8 mouse cellular contexts compared by ENCODE assay signal in genomic region chr15:77827794-77828193, GRCm38 (mm10). TPM values are rescaled to one million over a fixed set of nuclear protein-coding genes. Genes with fewer than 3 reads are reported as not detected.
DNase-seq lines count a peak whose midpoint lies in the region; ATAC-seq and TF ChIP-seq lines count a peak whose summit lies in the region.

No protein-coding gene starts in this region.

- no peak for DNase-seq in heart, embryonic 10.5 days (ENCODE audit: low spot score)
- no peak for DNase-seq in heart, postnatal 4 days
- peak; percentile 50 for DNase-seq in lung, embryonic 14.5 days
- no peak for DNase-seq in lung, postnatal 10 days
- no peak for DNase-seq in urinary bladder, postnatal 10 days (ENCODE audit: low spot score)
- no peak for DNase-seq in left cerebral cortex, adult 8-10 months (ENCODE audit: low spot score in 2 of 2)

- H3K79me2 ChIP-seq in myocyte (ENCODE audit: control insufficient read depth, insufficient read depth): peaks cover 100% of the 10 kb centered on the region

- H3K4me2 ChIP-seq in lung, embryonic 14.5 days: peak overlapping the region; percentile 29; the same call in 1 of the 2 replicates
- no peak overlapping the region for H3K4me2 ChIP-seq in embryonic facial prominence, embryonic 12.5 days (replicated peaks)
- H3K4me2 ChIP-seq in myocyte (ENCODE audit: low read depth): peak overlapping the region; percentile 13

- H3K27me3 ChIP-seq in heart, embryonic 10.5 days (ENCODE audit: insufficient read depth, poor library complexity, severe bottlenecking): no peaks in the 10 kb centered on the region
- no peaks in the 10 kb centered on the region for H3K27me3 ChIP-seq in lung, embryonic 14.5 days (ENCODE audit: insufficient read depth, low read length)
- no peaks in the 10 kb centered on the region for H3K27me3 ChIP-seq in embryonic facial prominence, embryonic 12.5 days
- no peaks in the 10 kb centered on the region for H3K27me3 ChIP-seq in myocyte (ENCODE audit: control insufficient read depth, insufficient read depth, insufficient read length)

- no peak for ATAC-seq in lung, embryonic 14.5 days (ENCODE audit: insufficient read depth)
- ATAC-seq in embryonic facial prominence, embryonic 12.5 days (ENCODE audit: insufficient number of reproducible peaks, insufficient read depth, low FRiP score, low TSS enrichment): no peak

- H3K9ac ChIP-seq in lung, embryonic 14.5 days: 0 out of 2 replicates have a peak overlapping the region, but pooled peaks have one; percentile 8
- H3K9ac ChIP-seq in embryonic facial prominence, embryonic 12.5 days: no peak overlapping the region

- peak; percentile 35 for TF ChIP-seq POLR2A in myocyte (IDR thresholded peaks at IDR 0.05; ENCODE audit: insufficient read length, low read depth)

- no peak for TF ChIP-seq CTCF in lung, embryonic 14.5 days (IDR thresholded peaks at IDR 0.05; ENCODE audit: low read depth)

- peak overlapping the region; percentile 72 for H3K27ac ChIP-seq in heart, embryonic 10.5 days
- peak overlapping the region; percentile 90 for H3K27ac ChIP-seq in lung, embryonic 14.5 days (ENCODE audit: low read depth)
- peak overlapping the region; percentile 71 for H3K27ac ChIP-seq in embryonic facial prominence, embryonic 12.5 days

- 14% methylated on average over 6 of the region's 6 CpGs for WGBS in heart, embryonic 10.5 days
- 26% methylated on average over 6 of the region's 6 CpGs for WGBS in lung, embryonic 14.5 days
- WGBS in embryonic facial prominence, embryonic 12.5 days: 23% methylated on average over 6 of the region's 6 CpGs

- H3K36me3 ChIP-seq in heart, embryonic 10.5 days: peaks cover 38% of the 10 kb centered on the region
- peaks cover 26% of the 10 kb centered on the region for H3K36me3 ChIP-seq in lung, embryonic 14.5 days (ENCODE audit: insufficient read depth)
- no peaks in the 10 kb centered on the region for H3K36me3 ChIP-seq in embryonic facial prominence, embryonic 12.5 days
- H3K36me3 ChIP-seq in myocyte (ENCODE audit: control insufficient read depth, insufficient read depth): peaks cover 46% of the 10 kb centered on the region

- peaks cover 80% of the 10 kb centered on the region for H3K4me1 ChIP-seq in heart, embryonic 10.5 days
- H3K4me1 ChIP-seq in lung, embryonic 14.5 days (ENCODE audit: insufficient read depth): peaks cover 47% of the 10 kb centered on the region
- H3K4me1 ChIP-seq in embryonic facial prominence, embryonic 12.5 days: peaks cover 19% of the 10 kb centered on the region

- 0 out of 2 replicates have a peak overlapping the region, but pooled peaks have one; percentile 22 for H3K4me3 ChIP-seq in heart, embryonic 10.5 days
- H3K4me3 ChIP-seq in lung, embryonic 14.5 days (ENCODE audit: low read depth, low read length): no peak overlapping the region
- no peak overlapping the region for H3K4me3 ChIP-seq in embryonic facial prominence, embryonic 12.5 days
- no peak overlapping the region for H3K4me3 ChIP-seq in myocyte

- no peaks in the 10 kb centered on the region for H3K9me3 ChIP-seq in heart, embryonic 10.5 days
- no peaks in the 10 kb centered on the region for H3K9me3 ChIP-seq in lung, embryonic 14.5 days (ENCODE audit: low read depth, low read length)
- no peaks in the 10 kb centered on the region for H3K9me3 ChIP-seq in embryonic facial prominence, embryonic 12.5 days

- no peak overlapping the region for H3ac ChIP-seq in myocyte (ENCODE audit: control insufficient read depth, insufficient read length)

TF ChIP-seq in myocyte, 11 proteins besides CTCF, POLR2A, EP300 and RAD21:
- no peak for TF ChIP-seq TCF12 (IDR thresholded peaks at IDR 0.05; ENCODE audit: insufficient read depth, poor library complexity, severe bottlenecking)
- TF ChIP-seq POLR2AphosphoS2 (IDR thresholded peaks at IDR 0.05; ENCODE audit: insufficient read length, low read depth): peak; percentile 80
- peak in 1 of 3 experiments; percentile 4 for TF ChIP-seq MYOG (IDR thresholded peaks at IDR 0.05; ENCODE audit: control insufficient read depth in 1 of 3, insufficient read depth in 1 of 3, insufficient read length in 2 of 3, low read depth in 2 of 3)

RNA-seq across cellular contexts. Expression of gene Myh9, which starts 14.2 kb away (rescaled TPM):
- 34.5 and 37.5 TPM in 2 replicates for polyA plus RNA-seq in heart, embryonic 10.5 days (2016; fragmentation: Nextera tagmentation; extraction: Ambion mirVana)
- 100 to 1,000 TPM; 219 to 228 TPM for total RNA-seq in heart, postnatal 4 days (2021)
- polyA plus RNA-seq in lung, embryonic 14.5 days (2014; fragmentation: Nextera tagmentation; extraction: Ambion mirVana): 86.6 and 87.5 TPM in 2 replicates
- 37.3 and 37.9 TPM in 2 replicates for polyA plus RNA-seq in embryonic facial prominence, embryonic 12.5 days (2016; fragmentation: Nextera tagmentation; extraction: Ambion mirVana)
- polyA plus RNA-seq in myocyte (2012; fragmentation: generic; extraction: Trizol): 466 TPM
- 10 to 100 TPM; 65.9 to 77.7 (median 71.1) TPM for total RNA-seq in left cerebral cortex, adult 8-10 months (2022)
